Mouse (Mus musculus) T-helper 1 cell (primary cell): ENCODE measurements around the gene Cops7a.

Experiments
- in situ Hi-C: fragments of 300-600 bp; cut with MboI, MseI; formaldehyde crosslinking; loops from one replicate; pipeline ENCODE4 v1.15.1; 2025; ENCODE audit warnings: high pct_unique_total_duplicates

Cops7a gene

DNA sequence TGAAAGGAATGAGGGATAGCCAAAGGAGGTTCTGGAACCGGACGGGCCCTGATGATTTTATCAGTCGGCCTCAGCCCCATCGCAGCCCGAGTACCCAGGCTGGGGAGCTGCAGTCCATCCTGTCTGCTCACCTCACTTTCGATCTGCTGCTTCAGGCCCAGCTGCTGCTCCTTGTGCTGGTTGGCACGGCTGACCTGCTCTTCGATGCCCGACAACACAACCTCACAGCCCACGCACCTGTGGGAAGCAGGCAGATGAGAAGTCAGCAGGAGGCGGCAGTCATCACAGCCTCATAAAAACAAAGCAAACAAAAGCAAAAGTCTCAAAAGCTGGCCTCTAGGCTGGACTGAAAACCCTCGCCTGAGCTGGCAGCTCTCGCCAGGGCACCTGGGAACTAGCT is 5.4 kb downstream of the Cops7a start:
- in situ Hi-C loops = no loop called here

- in situ Hi-C loops = no loop called here
Measured at GRCm38 (mm10) chr6:124958127-124958526, 7.2 kb downstream of the Cops7a start.

- in situ Hi-C loops = no loop called here
Measured at GRCm38 (mm10) chr6:124955212-124955611, 10.1 kb downstream of the Cops7a start.

- in situ Hi-C loops = no loop called here
Measured at GRCm38 (mm10) chr6:124953991-124954715, 11.2 kb downstream of the Cops7a start.

DNA sequence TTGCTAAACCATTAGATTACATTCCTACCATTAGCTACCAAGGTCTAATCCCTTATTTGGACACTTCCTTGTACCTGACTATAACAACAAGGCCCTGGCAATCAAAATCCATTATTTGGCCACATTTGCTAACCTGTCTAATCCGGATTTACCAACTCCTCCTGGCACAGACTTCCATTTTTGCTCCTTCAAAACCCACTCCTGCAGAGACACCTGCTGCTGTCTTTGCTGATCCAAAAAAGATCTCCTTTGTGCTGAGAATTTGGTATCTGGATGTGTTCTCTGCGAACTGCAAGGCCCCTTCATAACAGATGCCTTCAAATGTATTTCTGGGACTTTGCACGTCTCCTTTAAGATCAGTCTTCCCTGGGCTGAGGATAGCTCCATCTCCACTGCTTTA is 21.8 kb downstream of the Cops7a start:
- in situ Hi-C loops = no loop called here

DNA sequence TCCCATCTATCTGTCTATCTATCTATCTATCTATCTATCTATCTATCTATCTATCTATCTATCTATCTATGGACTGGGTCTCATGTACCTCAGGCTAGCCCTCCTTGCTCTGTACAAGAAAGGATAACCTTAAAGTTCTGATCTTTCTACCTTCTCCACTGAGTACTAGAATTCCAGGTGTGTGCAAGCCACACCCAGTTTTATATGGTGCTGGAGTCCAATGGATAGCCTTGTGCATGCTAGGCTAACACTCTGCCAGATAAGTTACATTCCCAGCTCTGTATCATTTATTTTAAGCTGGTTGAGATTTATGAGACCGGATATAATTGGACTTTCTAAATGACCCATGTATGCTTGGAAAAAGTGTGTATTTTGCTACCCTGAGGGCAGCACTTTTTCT is 23.7 kb downstream of the Cops7a start:
- in situ Hi-C loops = no loop called here

GRCm38 (mm10) chr6:124938554-124938953 is 26.8 kb downstream of the Cops7a start:
- in situ Hi-C loops = loop anchor here (5.0 to 10.0 kb wide), 2 partner anchors 54 to 74 kb away; partner anchors contain the start of gene Gpr162

DNA sequence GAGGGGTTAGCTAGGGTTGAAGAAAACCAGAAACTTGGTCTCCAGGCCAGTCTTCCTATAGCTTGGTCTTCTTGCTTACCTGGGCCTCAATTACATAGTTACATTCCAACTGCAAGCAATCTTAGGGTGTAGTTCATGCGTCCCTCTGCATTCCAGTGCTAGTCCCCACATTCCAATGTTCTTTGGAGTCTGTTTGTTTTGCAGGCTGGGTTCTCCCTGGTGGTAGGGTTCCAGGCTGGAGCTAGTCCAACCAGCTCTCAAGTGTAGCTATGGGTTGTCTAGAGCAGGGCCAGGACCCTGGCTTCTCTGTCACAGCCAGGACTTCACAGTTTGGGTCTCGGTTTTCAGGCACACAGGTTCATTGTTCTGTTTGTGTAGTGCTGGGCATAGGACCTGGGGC is 27.8 kb downstream of the Cops7a start:
- in situ Hi-C loops = loop anchor here (5.0 to 10.0 kb wide), 2 partner anchors 55 to 73 kb away; partner anchors contain the start of gene Gpr162

GRCm38 (mm10) chr6:124936681-124937080 is 28.7 kb downstream of the Cops7a start:
- in situ Hi-C loops = loop anchor here (5.0 to 10.0 kb wide), 2 partner anchors 56 to 72 kb away; partner anchors contain the start of gene Gpr162

DNA sequence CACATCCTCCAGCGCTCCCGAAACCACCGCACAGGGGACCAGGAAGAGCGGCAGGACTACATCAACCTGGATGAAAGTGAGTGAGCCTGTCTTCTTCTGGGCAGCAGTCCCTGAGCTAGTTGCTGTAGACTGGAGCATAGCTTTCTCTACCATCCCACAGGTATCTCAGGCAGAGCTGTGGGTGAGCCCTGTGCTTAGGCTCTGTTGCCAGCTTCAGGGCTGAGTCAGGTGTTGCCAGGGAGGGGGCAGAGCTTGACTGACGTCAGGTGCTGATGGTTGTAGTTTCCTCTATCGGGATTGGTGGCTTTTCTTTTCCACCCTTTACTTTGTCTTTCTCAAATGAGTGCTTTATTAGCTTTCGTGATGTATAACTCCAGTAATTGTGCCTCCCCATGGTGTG is 30.7 kb downstream of the Cops7a start:
- in situ Hi-C loops = loop anchor here (5.0 to 10.0 kb wide), 3 partner anchors 33 to 70 kb away; partner anchors contain the start of genes Cops7a and Gpr162

DNA sequence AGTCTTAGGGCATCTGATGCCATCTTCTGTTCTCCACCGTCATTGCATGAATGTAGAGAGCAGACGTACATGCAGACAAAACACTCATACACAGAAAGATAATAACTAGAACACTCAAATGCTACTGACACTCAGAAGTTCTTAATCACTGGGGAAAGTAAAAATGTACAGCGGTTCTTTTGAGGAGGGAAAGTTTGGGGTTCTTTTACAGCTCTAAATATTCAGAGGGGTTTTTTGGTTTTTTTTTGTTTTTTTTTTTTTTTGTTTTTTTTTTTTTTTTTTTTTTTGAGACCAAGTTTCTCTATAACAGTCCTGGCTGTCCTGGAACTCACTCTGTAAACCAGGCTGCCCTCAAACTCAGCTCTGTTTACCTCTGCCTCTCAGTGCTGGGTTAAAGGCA is 32.2 kb downstream of the Cops7a start:
- in situ Hi-C loops = loop anchor here (5.0 to 10.0 kb wide), 2 partner anchors 34 to 68 kb away; partner anchors contain the start of genes Cops7a and Gpr162

GRCm38 (mm10) chr6:124932314-124932695 is 33.0 kb downstream of the Cops7a start:
- in situ Hi-C loops = loop anchor here (5.0 to 10.0 kb wide), 2 partner anchors 35 to 68 kb away; partner anchors contain the start of genes Cops7a and Gpr162

DNA sequence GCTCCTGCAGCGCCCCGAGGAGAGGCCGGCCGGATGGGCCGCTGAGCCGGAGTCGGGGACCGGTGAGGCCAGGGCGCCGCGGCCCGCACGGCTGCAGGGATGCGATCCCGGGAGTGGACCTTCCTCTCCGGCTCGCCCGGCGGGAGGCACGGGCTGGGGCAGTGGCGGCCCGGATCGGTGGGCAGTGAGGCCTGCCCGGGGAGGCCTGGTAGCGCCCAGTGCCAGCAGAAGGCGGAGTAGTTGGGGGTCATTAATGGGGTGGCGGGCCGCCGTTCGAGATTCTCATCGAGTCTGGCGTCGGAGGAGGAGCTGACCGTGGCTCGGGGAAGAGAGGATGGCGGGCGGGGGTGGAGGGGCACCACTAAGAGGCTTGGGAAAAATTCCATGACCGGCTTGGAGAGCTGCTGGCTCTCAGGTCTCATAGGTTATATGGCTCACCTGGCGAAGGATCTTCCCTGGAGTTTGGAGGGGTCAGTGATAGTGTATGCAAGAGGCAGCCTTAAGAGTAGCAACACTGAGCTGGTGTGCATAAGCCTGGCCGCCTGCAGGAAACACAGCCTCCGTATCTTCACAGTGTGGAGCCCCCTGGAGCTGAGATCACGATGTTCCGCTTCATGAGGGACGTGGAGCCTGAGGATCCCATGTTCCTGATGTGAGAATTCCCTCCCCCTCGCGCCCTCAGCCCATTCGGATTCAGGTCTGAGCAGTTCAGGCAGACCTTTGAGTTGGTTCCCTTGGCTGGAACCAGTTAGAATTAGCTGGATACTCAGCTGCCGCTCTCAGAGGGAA is 33.6 kb downstream of the Cops7a start:
- in situ Hi-C loops = loop anchor here (5.0 to 10.0 kb wide), 2 partner anchors 36 to 67 kb away; partner anchors contain the start of genes Cops7a and Gpr162

DNA sequence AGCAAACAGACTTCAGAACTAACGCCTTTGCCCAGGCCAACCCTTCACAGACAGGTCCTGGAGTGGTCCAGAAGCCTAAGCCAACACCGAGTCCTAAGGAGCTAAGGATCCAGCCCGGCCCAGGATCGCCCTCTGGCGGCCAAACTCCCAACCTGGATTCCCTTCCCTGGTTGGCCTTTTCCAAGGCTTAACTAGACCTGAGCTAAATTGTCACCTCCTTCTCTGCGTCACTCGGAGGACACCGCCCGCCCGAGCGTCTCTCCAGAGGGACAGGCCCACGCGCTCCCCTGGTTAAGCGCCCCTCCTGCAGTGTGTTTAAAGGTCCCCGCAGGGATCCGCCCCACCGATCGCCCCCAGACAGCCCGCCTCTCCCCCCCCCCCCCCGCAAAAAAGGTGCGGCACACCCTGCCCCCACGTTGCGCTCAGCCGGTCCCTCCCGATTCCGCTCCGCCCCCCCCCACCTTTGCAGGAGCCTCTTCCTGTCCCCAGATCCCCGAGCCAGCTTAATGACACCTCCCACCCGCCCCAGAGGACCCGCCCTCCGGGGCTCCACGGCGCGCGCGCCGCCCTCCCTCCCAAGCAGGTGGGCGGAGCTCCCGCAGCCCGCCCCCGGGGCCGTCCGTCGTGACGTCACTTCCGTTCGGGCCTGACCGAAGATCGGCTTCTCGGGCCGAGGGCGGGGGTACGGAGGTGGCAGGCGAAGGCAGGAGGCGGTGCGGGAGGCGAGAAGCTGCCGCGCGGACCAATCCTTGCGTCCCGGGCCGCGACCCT is 34.4 kb downstream of the Cops7a start, which contains the start of gene Mlf2:
Gene Mlf2, plus strand, starts transcription at position 633 of the 771 bp plus-strand sequence.
- in situ Hi-C loops = loop anchor here (5.0 to 10.0 kb wide), 2 partner anchors 36 to 66 kb away; partner anchors contain the start of genes Cops7a and Gpr162

GRCm38 (mm10) chr6:124930231-124930630 is 35.1 kb downstream of the Cops7a start:
- in situ Hi-C loops = loop anchor here (5.0 to 10.0 kb wide), 2 partner anchors 37 to 65 kb away; partner anchors contain the start of genes Cops7a and Gpr162

DNA sequence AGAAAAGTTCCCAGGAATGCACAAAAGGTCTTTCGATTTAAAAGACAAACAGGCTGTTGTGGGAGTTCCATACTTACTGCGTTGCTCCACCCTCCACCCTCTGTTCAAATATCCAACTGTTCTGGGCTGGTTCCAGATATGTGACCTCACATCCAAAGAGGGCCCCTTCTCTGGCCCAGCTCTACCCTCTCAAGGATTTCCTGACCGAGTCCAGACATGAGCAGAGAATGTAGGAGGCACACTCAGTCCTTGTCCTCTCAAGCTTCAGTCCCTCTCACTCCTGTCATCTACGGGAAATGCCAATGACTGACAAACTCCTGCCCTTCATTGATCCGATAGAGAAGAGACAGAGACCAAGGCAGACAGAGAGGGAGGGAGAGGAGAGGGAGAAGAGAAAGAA is 39.4 kb downstream of the Cops7a start:
- in situ Hi-C loops = no loop called here

GRCm38 (mm10) chr6:124925173-124925793 is 40.1 kb downstream of the Cops7a start:
- in situ Hi-C loops = no loop called here

DNA sequence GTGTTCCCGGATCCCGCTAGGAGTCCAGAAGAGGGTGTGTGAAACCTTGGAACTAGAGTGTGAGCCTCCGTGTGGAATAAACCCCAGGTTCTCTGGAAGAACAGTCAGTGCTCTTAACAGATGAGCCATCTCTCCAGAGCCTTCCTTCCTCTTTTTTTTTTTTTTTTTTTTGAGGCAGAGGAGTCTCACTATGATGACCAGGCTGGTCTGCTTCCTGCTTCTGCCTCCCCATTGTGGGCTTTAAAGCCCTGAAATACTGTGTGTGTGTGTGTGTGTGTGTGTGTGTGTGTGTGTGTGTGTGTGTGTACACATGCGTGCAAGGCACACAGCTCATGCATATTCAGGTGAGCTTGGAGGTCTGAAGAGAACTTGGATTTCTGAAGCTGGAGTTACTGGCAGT is 43.8 kb downstream of the Cops7a start:
- in situ Hi-C loops = no loop called here

DNA sequence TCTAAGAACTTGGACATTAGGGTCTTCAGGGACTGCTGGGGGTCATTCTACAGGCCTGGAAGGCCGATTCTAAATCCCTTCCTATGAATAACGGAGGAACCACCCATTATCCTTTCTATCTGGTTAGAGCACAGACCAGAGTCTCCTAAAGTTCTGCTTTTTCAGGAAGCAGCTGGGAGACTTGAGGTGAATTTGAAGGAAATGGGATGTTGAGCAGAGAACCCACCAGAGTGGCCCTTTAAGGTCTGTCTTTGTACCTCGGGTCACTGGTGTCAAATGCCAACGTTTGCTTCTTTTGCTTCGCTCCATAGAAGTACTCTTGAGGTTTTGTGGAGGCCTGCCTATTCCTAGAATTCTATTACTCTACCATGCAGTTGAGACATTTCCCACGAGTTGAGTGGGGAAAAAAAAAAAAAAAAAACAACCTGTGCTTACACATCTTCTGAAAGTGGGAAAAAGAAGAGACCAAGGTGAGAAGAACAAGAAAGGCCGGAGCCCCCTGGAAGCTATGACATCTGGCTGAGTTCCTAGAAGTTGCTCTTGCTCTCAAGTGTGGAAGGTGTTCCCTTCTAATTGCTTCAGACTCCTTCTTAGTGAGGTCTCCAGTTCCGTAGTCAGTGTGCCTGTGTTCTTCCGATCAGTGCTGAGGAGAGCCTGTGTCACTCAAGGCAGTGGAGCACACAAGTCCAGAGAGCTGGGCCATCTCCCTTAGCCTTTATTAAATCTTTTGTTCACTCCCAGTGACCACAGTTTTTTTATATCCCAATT is 44.8 kb downstream of the Cops7a start:
- in situ Hi-C loops = no loop called here

- in situ Hi-C loops = no loop called here
Measured at GRCm38 (mm10) chr6:124919695-124920317, 45.5 kb downstream of the Cops7a start, which contains the start of gene Ptms. Gene Ptms, minus strand, starts transcription at chr6:124920103.
